Mouse (Mus musculus) cerebral cortex, adult 2 months (tissue): ENCODE results near the gene Zfp30.

ENCODE experiments used
- WGBS: fragments of 180-500 bp; shearing (Covaris S2); methylation state at CpG from one replicate; pipeline ENCODE4 v1.1.7; 2018; 5-methylcytosine and 5-hydroxymethylcytosine counted together

Zfp30 gene

GRCm38 (mm10) chr7:29783871-29784551 lies at the start of gene Zfp30:
TSS of gene Zfp30 (plus strand) at chr7:29783998.
- WGBS, result under 1% methylated on average over 45 of the region's 45 CpGs

GRCm38 (mm10) chr7:29742258-29742657 lies 41.5 kb upstream of the Zfp30 start:
- 86% methylated on average over 3 of the region's 3 CpGs for WGBS

GRCm38 (mm10) chr7:29760476-29760875 lies 23.3 kb upstream of the Zfp30 start:
- WGBS, result 87% methylated on average over 5 of the region's 5 CpGs

GRCm38 (mm10) chr7:29764702-29765101 lies 19.1 kb upstream of the Zfp30 start:
- WGBS, result 88% methylated on average over 7 of the region's 7 CpGs

DNA sequence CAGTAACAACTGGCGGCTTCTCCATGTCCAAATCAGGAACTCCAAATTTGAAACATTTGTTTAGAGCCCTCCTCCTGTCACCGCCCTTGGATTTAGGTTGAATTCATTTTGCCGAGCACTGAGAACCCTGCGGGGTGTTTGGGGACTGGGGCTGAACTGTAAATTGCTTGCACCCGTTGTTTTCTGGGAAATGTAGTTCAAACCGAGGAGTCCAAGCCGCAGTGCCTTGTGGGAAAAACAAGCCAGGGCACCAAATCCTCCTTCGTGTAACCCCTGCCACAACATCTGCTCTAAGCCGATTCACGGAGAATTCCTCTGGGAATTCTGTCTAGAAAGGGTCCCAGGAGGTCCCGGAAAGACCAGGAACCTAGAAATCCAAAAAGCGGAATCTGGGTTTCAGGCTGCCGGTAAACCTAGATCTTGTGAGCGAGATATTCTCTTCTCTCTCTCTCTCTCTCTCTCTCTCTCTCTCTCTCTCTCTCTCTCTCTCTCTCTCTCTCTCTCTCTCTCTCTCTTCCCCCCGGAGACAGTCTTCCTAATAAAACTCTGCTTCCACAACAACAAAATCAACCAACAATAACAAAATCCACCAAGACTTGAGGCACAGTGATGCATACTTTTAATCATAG lies 16.6 kb upstream of the Zfp30 start:
- 0% methylated on average over 15 of the region's 15 CpGs for WGBS

DNA sequence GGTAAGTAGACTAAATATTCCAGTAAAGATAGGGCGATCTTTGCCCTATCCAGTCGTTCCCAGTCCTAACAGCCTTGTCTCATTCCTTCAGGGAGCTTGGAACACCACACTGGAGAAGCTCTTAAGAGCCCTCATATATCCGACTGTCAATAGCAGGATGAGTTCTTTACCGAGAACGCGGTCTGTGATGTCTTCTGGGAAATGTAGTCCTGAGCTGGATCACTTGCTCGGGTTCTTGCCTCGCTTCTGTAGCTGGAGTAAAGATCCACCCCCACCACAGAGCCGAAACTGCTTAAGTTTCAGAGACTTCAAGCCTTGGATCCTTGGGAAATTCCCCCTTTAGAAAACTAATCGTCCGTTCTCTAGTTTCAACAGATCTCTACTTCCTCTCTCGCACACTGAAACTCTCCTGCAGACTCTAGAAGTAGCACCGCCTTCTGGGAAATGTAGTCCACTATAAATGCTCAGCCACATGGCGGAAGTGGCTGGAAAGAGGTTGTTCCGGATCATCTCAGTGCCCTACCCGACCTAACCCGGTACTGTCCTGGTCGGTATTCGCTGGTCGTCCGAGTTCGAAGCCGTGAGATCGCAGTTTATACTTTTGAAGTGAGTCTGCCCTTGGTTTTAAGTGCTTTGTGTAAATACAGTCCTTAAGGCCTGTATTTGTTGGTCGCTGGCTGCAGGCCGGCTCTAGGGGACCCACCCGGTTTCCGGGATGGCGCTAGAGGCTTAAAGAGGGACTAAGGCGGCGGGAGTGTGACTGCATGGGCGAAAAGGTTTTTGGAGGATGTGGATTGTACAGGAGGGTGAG lies 15.5 kb upstream of the Zfp30 start, which contains the start of gene Zfp84:
Gene Zfp84 (plus strand): TSS at position 463 of the 811 bp plus-strand sequence.
- WGBS, result under 1% methylated on average over 32 of the region's 32 CpGs

DNA sequence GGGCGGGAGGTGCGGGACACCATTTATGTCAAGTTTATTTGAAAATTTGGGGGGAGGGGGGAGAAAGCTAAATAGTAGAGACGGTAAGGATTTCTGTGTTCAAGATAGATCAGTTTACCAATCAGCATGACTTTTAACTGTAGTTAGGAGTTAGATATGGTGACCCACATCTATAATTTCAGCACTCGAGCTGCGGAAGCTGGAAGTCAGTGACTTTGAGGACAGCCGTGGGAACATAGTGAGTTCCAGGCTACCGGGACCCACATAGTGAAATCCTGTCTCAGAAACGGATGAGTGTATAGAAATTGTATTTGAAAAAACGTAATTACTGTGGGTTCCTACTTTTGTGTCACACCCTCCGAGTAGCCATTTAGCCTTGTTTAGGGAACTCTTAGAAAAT lies 14.8 kb upstream of the Zfp30 start:
- WGBS, result 3% methylated on average over 10 of the region's 10 CpGs

GRCm38 (mm10) chr7:29773503-29773902 lies 10.3 kb upstream of the Zfp30 start:
- WGBS, result 86% methylated on average over 7 of the region's 7 CpGs

GRCm38 (mm10) chr7:29774371-29774770 lies 9.4 kb upstream of the Zfp30 start:
- WGBS, result 86% methylated on average over 3 of the region's 3 CpGs

DNA sequence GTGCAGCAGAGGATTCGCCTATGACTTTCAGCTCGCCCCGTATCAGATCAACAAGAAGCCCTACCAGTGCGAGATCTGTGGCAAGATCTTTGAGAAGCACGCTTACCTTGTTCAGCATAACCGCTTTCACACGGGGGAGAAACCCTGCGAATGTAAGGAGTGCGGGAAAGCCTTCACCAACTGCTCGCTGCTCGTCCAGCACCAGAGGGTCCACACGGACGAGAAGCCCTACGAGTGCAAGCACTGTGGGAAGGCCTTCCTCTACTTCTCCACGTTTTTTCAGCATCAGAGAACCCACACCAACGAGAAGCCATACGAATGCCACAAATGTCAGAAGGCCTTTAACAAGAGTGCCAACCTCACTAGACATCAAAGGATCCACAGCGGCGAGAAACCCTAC lies 7.2 kb upstream of the Zfp30 start:
- WGBS, result 97% methylated on average over 19 of the region's 19 CpGs

- WGBS, result 78% methylated on average over 10 of the region's 10 CpGs
Measured at GRCm38 (mm10) chr7:29777372-29777771, 6.4 kb upstream of the Zfp30 start.

DNA sequence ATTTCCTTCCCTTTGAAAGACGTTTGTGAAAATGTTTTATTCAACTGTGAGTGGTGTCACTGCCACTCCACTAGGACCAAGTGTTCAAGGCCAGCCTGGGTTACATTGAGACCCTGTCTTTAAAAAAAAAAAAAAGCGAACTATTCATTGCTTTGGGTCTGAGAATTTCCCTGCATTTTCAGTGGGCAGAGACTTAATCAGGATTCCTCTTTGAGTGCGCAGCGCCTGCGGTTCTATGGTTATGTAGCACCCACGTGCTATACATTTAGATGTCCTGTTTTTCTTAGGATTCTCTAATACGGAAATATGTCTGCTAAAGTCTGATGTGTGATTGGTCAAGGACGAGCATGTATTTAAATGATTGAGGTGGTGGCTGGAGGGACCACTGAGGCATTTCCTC lies 1.2 kb downstream of the Zfp30 start:
- WGBS, result 29% methylated on average over 8 of the region's 8 CpGs

- 55% methylated on average over 5 of the region's 5 CpGs for WGBS
Measured at GRCm38 (mm10) chr7:29785888-29786287, 2.1 kb downstream of the Zfp30 start.

DNA sequence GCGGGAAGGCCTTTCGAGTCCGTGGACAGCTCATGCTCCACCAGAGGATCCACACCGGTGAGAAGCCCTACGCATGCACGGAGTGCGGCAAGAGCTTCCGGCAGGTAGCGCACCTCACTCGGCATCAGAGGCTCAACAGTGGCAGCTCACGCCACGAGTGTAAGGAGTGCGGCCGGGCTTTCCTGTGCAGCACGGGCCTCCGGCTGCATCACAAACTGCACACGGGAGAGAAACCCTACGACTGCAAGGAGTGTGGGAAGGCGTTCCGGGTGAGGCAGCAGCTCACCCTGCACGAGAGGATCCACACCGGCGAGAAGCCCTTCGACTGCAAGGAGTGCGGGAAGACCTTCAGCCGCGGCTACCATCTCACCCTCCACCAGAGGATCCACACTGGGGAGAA lies 9.1 kb downstream of the Zfp30 start:
- WGBS, result 58% methylated on average over 27 of the region's 27 CpGs

DNA sequence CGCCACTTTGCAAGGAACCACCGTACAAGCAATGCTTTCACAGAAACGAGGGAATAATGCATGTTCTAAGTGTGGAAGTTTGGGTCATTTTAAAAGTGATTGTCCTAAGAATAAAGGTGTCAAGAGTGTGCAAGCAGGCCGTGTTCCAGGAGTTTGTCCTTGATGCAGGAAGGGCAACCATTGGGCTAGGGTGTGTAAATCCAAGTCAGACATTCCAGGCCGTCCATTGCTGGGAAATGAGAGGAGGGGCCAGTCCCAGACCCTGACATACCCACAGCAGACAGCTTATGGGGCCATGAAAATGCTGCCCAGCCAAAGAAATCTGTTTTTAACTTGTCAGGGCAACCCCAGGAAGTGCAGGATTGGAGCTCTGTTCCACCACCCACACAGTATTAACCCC lies 23.2 kb downstream of the Zfp30 start:
- 58% methylated on average over 5 of the region's 5 CpGs for WGBS

DNA sequence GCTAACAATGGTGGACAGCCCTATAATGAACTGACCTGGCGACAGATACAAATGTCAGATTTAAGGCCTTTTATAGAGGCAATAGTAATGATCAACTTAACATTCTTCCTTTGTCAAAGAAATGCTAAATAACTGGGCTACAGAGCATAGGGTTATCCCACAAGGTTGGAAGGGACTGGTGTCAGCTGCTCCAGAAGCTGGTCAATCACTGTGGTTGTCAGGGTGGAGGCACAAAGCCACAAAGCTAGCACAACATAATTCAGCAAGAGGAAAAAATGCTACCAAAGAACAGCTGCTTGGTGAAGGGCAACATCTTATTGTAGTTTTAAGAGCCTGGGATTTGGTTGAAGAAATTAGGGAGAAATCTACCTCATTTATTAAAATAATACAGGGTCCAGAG lies 28.4 kb downstream of the Zfp30 start:
- 98% methylated on average over 1 of the region's 1 CpGs for WGBS

DNA sequence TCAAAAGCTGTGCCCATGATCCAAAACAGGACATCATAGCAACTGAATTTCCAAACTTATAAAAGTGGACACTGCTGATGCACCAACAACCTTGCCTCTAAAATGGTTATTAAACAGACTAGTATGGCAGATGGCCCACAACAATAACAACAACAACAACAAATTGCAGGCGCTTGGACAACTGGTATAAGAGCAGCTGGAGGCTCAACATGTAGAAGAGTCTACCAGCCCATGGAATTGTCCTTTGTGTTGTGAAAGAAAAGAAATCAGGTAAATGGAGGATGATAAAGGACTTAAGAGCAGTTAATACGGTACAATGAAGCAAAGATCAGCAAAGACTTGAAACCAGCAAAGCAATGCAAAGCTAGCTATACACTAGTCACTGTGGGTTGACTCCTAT lies 30.6 kb downstream of the Zfp30 start:
- 89% methylated on average over 2 of the region's 2 CpGs for WGBS

GRCm38 (mm10) chr7:29815061-29815784 lies 31.4 kb downstream of the Zfp30 start:
- under 1% methylated on average over 12 of the region's 12 CpGs for WGBS

DNA sequence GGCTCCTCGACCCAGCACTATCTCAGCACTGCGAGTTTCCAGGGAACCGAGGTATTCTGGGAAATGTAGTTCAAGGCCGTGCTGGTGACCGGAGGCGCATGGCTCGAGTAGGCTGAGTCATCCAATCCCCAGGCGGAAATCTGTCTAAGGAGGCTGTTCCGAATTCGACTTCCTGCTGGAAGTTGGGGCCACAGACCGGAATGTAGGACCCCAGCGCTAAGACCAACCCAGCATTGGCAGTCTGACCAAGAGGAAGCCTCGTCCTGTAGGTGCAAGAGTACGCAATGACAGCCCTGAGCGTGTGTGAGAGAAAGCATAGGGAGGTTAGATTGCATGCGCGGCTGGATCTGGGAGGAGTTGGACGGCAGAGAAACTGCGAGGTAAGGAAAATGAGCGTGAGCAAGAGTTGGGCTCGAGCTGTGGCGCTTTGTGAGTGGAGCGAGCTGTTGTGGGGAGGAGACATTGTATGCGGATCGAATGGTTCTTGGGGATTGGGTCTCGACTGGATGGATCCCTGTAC lies 32.2 kb downstream of the Zfp30 start, which contains the start of gene Zfp790:
Gene Zfp790 (plus strand): TSS at position 205 of the 520 bp plus-strand sequence.
- under 1% methylated on average over 26 of the region's 26 CpGs for WGBS

GRCm38 (mm10) chr7:29818619-29819254 lies 34.9 kb downstream of the Zfp30 start:
- WGBS, result 1% methylated on average over 12 of the region's 12 CpGs

GRCm38 (mm10) chr7:29828001-29828400 lies 44.2 kb downstream of the Zfp30 start:
- WGBS, result 89% methylated on average over 12 of the region's 12 CpGs
